Mouse (Mus musculus): ENCODE measurements at regions not wholly inside any gene's neighbourhood (a gene's known extent, or its start where the extent isn't known, plus 50 kb on each side); places are given as distances from the start of the nearest gene placed in this dataset.

GRCm38 (mm10) chr16:15053840-15054239 is 147.4 kb downstream of the Efcab1 start:
- TF ChIP-seq CTCF (IDR thresholded peaks at IDR 0.05; ENCODE audit: extremely low read depth, insufficient read length, insufficient replicate concordance, low read depth, low read length) (no peak), POLR2A (IDR thresholded peaks at IDR 0.05; ENCODE audit: low read depth, low read length) (no peak)

All from small intestine, adult 2 months (tissue).